Mouse (Mus musculus): ENCODE data around the gene Upb1.

DNA sequence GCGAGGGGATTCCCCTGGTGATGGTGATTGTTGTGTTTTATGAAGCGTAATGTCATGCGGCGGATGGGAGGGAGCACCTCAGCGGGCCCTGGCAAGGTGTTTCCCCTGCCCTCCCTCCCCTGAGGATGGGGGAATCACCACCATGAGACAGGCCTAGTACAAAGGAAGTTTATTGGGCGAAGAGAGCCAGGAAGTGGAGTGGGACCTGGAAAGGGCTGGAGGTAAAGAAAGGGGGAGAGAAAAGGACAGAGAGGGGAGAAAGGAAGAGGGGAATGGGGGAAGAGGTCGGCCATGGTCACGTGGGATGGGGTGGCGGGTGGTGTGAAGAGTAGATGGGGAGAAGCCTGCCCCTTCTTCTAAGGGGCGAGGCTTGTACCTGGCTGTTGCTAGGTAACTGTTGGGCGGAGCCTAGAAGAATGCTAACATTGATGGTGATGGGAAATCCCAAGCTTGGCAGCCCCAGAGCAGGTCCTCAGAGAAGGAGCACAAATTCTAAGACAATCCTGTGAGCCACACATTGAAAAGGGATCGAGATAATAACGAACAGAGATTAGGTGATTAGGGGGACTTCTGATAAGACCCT lies 45.7 kb downstream of the Upb1 start:
- no peak for TF ChIP-seq CTCF (IDR thresholded peaks at IDR 0.05; ENCODE audit: low read depth)
- TF ChIP-seq EP300 (IDR thresholded peaks at IDR 0.05; ENCODE audit: low read depth), result no peak

All from liver, postnatal 0 days (tissue).